Mouse (Mus musculus) brain, embryonic 14.5 days (tissue): ENCODE measurements around the gene Serpinb12.

Source experiments
- CTCF ChIP-seq: fragments of 200-500 bp; IDR thresholded peaks from 2 replicates; pipeline ENCODE4 v1.5.1; 2012; ENCODE audit warnings: inconsistent platforms, mild to moderate bottlenecking, moderate library complexity, borderline replicate concordance; ENCODE audit not compliant: insufficient read depth, insufficient read length; ENCODE audit errors: extremely low read depth
- POLR2A ChIP-seq: fragments of 200-500 bp; IDR thresholded peaks from 2 replicates; pipeline ENCODE4 v1.6.1; 2012; ENCODE audit warnings: mild to moderate bottlenecking, inconsistent platforms, borderline replicate concordance; ENCODE audit not compliant: poor library complexity, insufficient read depth, insufficient read length, severe bottlenecking; ENCODE audit errors: extremely low read depth

DNA sequence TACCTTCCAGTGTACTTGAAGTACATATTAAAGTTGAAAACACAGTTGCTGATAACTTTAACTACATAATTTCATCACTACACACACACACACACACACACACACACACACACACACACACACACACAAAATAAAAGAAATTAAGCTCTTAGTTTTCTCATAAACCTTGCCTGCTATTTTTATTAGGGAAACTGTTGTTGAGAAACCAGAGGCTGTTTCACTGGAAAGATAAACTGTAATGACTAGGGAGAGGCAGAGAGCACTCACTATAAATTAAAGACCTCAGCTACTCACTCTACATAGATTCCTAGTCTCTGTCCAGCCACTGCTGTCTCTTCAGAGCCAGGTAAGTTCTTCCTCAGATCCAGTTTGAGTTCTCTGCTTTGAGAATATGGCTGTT, 46.4 kb downstream of the Serpinb12 start, which contains the start of gene Serpinb13:
- TF ChIP-seq CTCF (no peak), POLR2A (no peak)
